Mouse (Mus musculus) c-Kit-positive CD71-positive TER-119-negative erythroid progenitor cells, embryonic 14.5 days (primary cell): ENCODE data around the gene Lig1.

Experiments used
- DNase-seq: peaks from one replicate; pipeline ENCODE4 v3.0.0-alpha.2; 2013; ENCODE audit warnings: low read depth

The Lig1 gene

DNA sequence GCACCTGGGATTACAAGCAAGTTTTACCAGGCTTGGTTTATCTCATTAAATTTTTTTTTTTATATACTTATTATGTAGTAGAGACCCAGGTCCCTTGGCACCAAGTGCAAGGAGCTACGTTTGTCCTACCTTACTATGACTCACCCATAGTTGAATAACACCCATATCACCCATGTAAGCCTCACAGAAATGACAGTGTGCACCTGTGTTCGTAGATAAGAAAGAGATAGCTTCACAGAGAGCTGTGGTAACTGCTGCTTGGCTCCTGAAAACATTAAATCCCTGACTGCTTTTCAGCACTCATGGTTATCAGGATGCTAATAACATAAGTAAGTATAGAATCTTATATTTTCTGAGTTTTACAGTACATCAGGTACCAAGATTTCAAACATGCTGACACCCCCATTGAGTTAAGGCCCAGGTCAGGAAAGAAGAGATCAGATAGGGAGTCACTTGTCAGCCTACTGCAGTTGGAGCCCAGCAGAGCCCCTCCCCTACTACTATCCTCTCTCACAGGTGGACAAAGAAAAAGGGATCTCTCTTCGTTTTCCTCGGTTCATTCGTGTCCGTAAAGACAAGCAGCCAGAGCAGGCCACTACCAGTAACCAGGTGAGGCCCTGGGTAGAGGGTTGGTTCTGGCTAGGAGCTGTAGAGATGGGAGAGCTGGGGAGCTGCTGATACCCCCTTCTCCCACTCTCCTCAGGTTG is 33.6 kb downstream of the Lig1 start:
- DNase-seq, result peak; percentile 71

DNA sequence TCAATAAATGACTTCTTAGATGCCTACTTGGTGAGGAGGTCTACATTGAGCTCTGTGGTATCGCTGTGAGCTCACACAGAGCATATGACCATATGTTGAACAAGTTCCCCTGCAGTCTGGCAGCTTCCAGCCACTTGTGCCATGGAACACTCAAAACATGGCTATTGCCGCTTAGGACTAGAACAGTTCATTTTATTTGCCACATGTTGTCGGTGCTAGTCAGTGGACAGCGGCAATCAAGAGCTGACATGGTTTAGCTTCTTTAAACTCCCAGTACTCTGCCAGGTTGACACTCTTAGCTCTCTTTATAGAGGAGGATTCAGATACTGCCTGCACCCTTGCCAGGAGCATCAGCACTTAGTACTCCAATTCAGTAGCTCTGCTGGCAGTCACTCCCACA is 34.3 kb downstream of the Lig1 start:
- no peak for DNase-seq

- no peak for DNase-seq
These were observed 37.1 kb downstream of the Lig1 start for GRCm38 (mm10) chr7:13314095-13314597.

DNA sequence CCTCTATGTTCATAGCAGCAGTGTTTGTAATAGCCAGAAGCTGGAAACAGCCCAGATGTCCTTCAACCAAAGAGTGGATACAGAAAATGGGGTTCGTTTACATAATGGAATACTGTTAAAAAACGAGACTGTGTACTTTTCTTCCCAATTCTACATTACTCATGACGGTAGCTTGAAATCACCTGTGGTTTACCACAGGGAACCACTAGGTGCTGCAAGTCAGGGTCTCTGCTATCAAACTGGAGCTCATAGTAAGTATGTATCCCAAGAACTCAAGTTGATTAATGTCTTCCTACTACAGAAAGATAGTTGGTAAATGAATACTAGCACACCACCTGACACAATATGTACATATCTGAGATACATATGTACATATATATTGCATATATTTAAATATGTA is 44.3 kb downstream of the Lig1 start:
- DNase-seq, result no peak

- peak; percentile 46 for DNase-seq
These were observed 47.2 kb downstream of the Lig1 start, which contains the start of gene Pla2g4c for GRCm38 (mm10) chr7:13324316-13324715. Gene Pla2g4c (plus strand): TSS chr7:13324655.

- no peak for DNase-seq
These were observed 53.5 kb downstream of the Lig1 start for GRCm38 (mm10) chr7:13330575-13330974.

GRCm38 (mm10) chr7:13355943-13356342 is 78.9 kb downstream of the Lig1 start:
- no peak for DNase-seq
